Mouse (Mus musculus): ENCODE measurements around the gene Nap1l4.

- peak; percentile 89 for TF ChIP-seq CTCF (IDR thresholded peaks at IDR 0.05; ENCODE audit: low read depth)
- no peak for TF ChIP-seq EP300 (IDR thresholded peaks at IDR 0.05; ENCODE audit: low read depth)
Observed at GRCm38 (mm10) chr7:143506675-143507074, 42.2 kb downstream of the Nap1l4 start.
